Mouse (Mus musculus) embryonic stem cell, embryonic (primary cell): Measurements from ENCODE around the gene Zfp423.

Experiments used
- CTCF ChIA-PET, 4 experiments: fragments of 300-600 bp in 2 of 4; fragments of 350-600 bp in 2 of 4; sonication (Branson Sonifier 250); formaldehyde crosslinking; loops; one replicate each; lab custom pipeline; 2022; ENCODE audit warnings: inconsistent platforms in 2 of 4; lab: Charles Lee
- POLR2A ChIA-PET, 4 experiments: fragments of 300-600 bp in 2 of 4; fragments of 350-600 bp in 2 of 4; sonication (Branson Sonifier 250); formaldehyde crosslinking; loops; one replicate each; lab custom pipeline; 2022; ENCODE audit warnings: antibody characterized with exemption in 4 of 4, inconsistent platforms in 1 of 4; lab: Charles Lee

Zfp423 gene

GRCm38 (mm10) chr8:87737900-87738299, 221.5 kb downstream of the Zfp423 start:
- ChIA-PET POLR2A (no interaction called here), CTCF (interaction anchor here in 2 of 4 experiments (0.6 to 3.5 kb wide), 3 partner anchors 9 to 12 kb away, joined by 3 to 18 read pairs (median 5); no protein-coding TSS in a partner anchor)

GRCm38 (mm10) chr8:87734902-87735301, 224.5 kb downstream of the Zfp423 start:
- ChIA-PET POLR2A (interaction anchor here in 1 of 4 experiments (0.7 to 0.9 kb wide), 3 partner anchors 12 to 359 kb away, joined by 3 to 8 read pairs (median 4); no protein-coding TSS in a partner anchor), CTCF (interaction anchor here in 1 of 4 experiments (3.5 kb wide), 1 partner anchor 13 kb away, joined by 18 read pairs; no protein-coding TSS in a partner anchor)

GRCm38 (mm10) chr8:87734496-87734895, 224.9 kb downstream of the Zfp423 start:
- ChIA-PET CTCF (no interaction called here), POLR2A (interaction anchor here in 1 of 4 experiments (0.7 to 0.8 kb wide), 2 partner anchors 21 to 360 kb away, joined by 4 to 8 read pairs; no protein-coding TSS in a partner anchor)

GRCm38 (mm10) chr8:87731062-87731461, 228.3 kb downstream of the Zfp423 start:
- POLR2A ChIA-PET: interaction anchor here in 2 of 4 experiments (0.6 to 1.1 kb wide), 2 partner anchors 9 to 15 kb away, joined by 3 read pairs; no protein-coding TSS in a partner anchor

GRCm38 (mm10) chr8:87723015-87723414, 236.4 kb downstream of the Zfp423 start:
- ChIA-PET CTCF (interaction anchor here (0.5 to 4.1 kb wide), 6 partner anchors 11 to 79 kb away, joined by 3 to 15 read pairs (median 3); no protein-coding TSS in a partner anchor), POLR2A (interaction anchor here in 1 of 4 experiments (1.7 kb wide), 1 partner anchor 13 kb away, joined by 3 read pairs; no protein-coding TSS in a partner anchor)

More at GRCm38 (mm10) chr8:87731062-87731461, 228.3 kb downstream of the Zfp423 start:
- CTCF ChIA-PET: interaction anchor here in 2 of 4 experiments (0.5 to 0.7 kb wide), 2 partner anchors 138 to 160 kb away, joined by 5 read pairs; no protein-coding TSS in a partner anchor

- ChIA-PET POLR2A (no interaction called here), CTCF (interaction anchor here in 2 of 4 experiments (0.5 to 4.3 kb wide), 2 partner anchors 28 to 143 kb away, joined by 7 to 39 read pairs; no protein-coding TSS in a partner anchor)
Observed at GRCm38 (mm10) chr8:87719137-87719815, 240.1 kb downstream of the Zfp423 start.

- POLR2A ChIA-PET: interaction anchor here in 1 of 4 experiments (0.6 kb wide), 1 partner anchor 36 kb away, joined by 3 read pairs; no protein-coding TSS in a partner anchor
- CTCF ChIA-PET: interaction anchor here in 3 of 4 experiments (0.7 to 4.3 kb wide), 9 partner anchors 18 to 317 kb away, joined by 3 to 39 read pairs (median 5); no protein-coding TSS in a partner anchor
Observed at GRCm38 (mm10) chr8:87717445-87717844, 241.9 kb downstream of the Zfp423 start.

- CTCF ChIA-PET: interaction anchor here (0.6 to 4.3 kb wide), 23 partner anchors 11 to 549 kb away, joined by 3 to 39 read pairs (median 5); no protein-coding TSS in a partner anchor
- POLR2A ChIA-PET: interaction anchor here in 2 of 4 experiments (0.6 to 1.5 kb wide), 2 partner anchors 31 to 36 kb away, joined by 3 to 4 read pairs; no protein-coding TSS in a partner anchor
Observed at GRCm38 (mm10) chr8:87716726-87717248, 242.6 kb downstream of the Zfp423 start.

- POLR2A ChIA-PET: interaction anchor here in 3 of 4 experiments (0.6 to 1.5 kb wide), 5 partner anchors 12 to 74 kb away, joined by 3 to 4 read pairs (median 3); no protein-coding TSS in a partner anchor
Observed at GRCm38 (mm10) chr8:87715731-87716682, 243.4 kb downstream of the Zfp423 start.

GRCm38 (mm10) chr8:87713946-87714345, 245.4 kb downstream of the Zfp423 start:
- CTCF ChIA-PET: interaction anchor here in 1 of 4 experiments (0.7 kb wide), 1 partner anchor 16 kb away, joined by 3 read pairs; no protein-coding TSS in a partner anchor
- POLR2A ChIA-PET: no interaction called here

More at GRCm38 (mm10) chr8:87715731-87716682, 243.4 kb downstream of the Zfp423 start:
- CTCF ChIA-PET: interaction anchor here (0.6 to 4.3 kb wide), 32 partner anchors 10 to 1313 kb away, joined by 3 to 39 read pairs (median 3); no protein-coding TSS in a partner anchor

GRCm38 (mm10) chr8:87711955-87712354, 247.4 kb downstream of the Zfp423 start:
- POLR2A ChIA-PET: interaction anchor here in 1 of 4 experiments (0.5 to 1.7 kb wide), 5 partner anchors 17 to 143 kb away, joined by 3 to 5 read pairs (median 4); no protein-coding TSS in a partner anchor
- CTCF ChIA-PET: interaction anchor here in 3 of 4 experiments (0.5 to 1.7 kb wide), 8 partner anchors 11 to 383 kb away, joined by 3 to 4 read pairs (median 3); no protein-coding TSS in a partner anchor

- CTCF ChIA-PET: interaction anchor here in 2 of 4 experiments (0.6 to 0.7 kb wide), 2 partner anchors 887 to 1175 kb away, joined by 3 to 5 read pairs; no protein-coding TSS in a partner anchor
Observed at GRCm38 (mm10) chr8:87708127-87708637, 251.2 kb downstream of the Zfp423 start.

GRCm38 (mm10) chr8:87707176-87707575, 252.2 kb downstream of the Zfp423 start:
- CTCF ChIA-PET: interaction anchor here in 2 of 4 experiments (0.6 to 2.0 kb wide), 3 partner anchors 9 to 40 kb away, joined by 3 to 6 read pairs (median 4); no protein-coding TSS in a partner anchor
- POLR2A ChIA-PET: no interaction called here

More at GRCm38 (mm10) chr8:87708127-87708637, 251.2 kb downstream of the Zfp423 start:
- POLR2A ChIA-PET: interaction anchor here in 2 of 4 experiments (0.7 kb wide), 2 partner anchors 20 to 36 kb away, joined by 3 read pairs; no protein-coding TSS in a partner anchor

- ChIA-PET POLR2A (no interaction called here), CTCF (interaction anchor here in 2 of 4 experiments (0.7 to 1.6 kb wide), 2 partner anchors 11 to 43 kb away, joined by 3 to 4 read pairs; no protein-coding TSS in a partner anchor)
Observed at GRCm38 (mm10) chr8:87704756-87705155, 254.6 kb downstream of the Zfp423 start.

- CTCF ChIA-PET: interaction anchor here in 1 of 4 experiments (0.6 kb wide), 1 partner anchor 36 kb away, joined by 3 read pairs; no protein-coding TSS in a partner anchor
- POLR2A ChIA-PET: interaction anchor here in 3 of 4 experiments (0.6 to 1.3 kb wide), 3 partner anchors 12 to 110 kb away, joined by 3 to 4 read pairs (median 4); no protein-coding TSS in a partner anchor
Observed at GRCm38 (mm10) chr8:87702790-87703311, 256.5 kb downstream of the Zfp423 start.

- POLR2A ChIA-PET: interaction anchor here in 2 of 4 experiments (0.5 to 1.0 kb wide), 3 partner anchors 11 to 40 kb away, joined by 4 to 6 read pairs (median 4); no protein-coding TSS in a partner anchor
- CTCF ChIA-PET: interaction anchor here in 1 of 4 experiments (0.9 kb wide), 1 partner anchor 45 kb away, joined by 3 read pairs; no protein-coding TSS in a partner anchor
Observed at GRCm38 (mm10) chr8:87702051-87702521, 257.3 kb downstream of the Zfp423 start.
